Mouse (Mus musculus): ENCODE data around the gene Cyth2. TPM values are rescaled to one million over a fixed set of nuclear protein-coding genes. Genes with fewer than 3 reads are reported as not detected.

Gene Cyth2
- polyA plus RNA-seq, 1 experiment from 2014 or later, result 89.7 TPM

GRCm38 (mm10) chr7:45796950-45797349 lies 17.4 kb downstream of the Cyth2 start:
- H3K9ac ChIP-seq (ENCODE audit: low read depth, low read length), result 0 out of 2 replicates have a peak overlapping the region, but pooled peaks have one; percentile 35

GRCm38 (mm10) chr7:45794971-45795370 lies 19.4 kb downstream of the Cyth2 start:
- WGBS (ENCODE audit: insufficient replicate concordance), result 82% methylated on average over 29 of the region's 29 CpGs
- no peaks in the 10 kb centered on the region for H3K9me3 ChIP-seq (replicated peaks; ENCODE audit: control insufficient read depth, low read length)
- no peak for ATAC-seq (replicated peaks; ENCODE audit: insufficient number of reproducible peaks, low FRiP score, low TSS enrichment)
- H3K27ac ChIP-seq (ENCODE audit: low read depth, low read length), result no peak overlapping the region
- no peaks in the 10 kb centered on the region; the same call in 1 of the 2 replicates for H3K36me3 ChIP-seq (ENCODE audit: control insufficient read depth, insufficient read depth, low read length)
- peaks cover 73% of the 10 kb centered on the region for H3K27me3 ChIP-seq (ENCODE audit: control insufficient read depth, insufficient read depth, low read length)
- no peak overlapping the region for H3K9ac ChIP-seq (ENCODE audit: low read depth, low read length)
- peaks cover 8% of the 10 kb centered on the region; the same call in 1 of the 2 replicates for H3K4me1 ChIP-seq (ENCODE audit: control insufficient read depth, insufficient read depth, low read length)
- no peak overlapping the region for H3K4me2 ChIP-seq
- no peak overlapping the region for H3K4me3 ChIP-seq (ENCODE audit: low read depth, low read length)

More at GRCm38 (mm10) chr7:45796950-45797349, 17.4 kb downstream of the Cyth2 start:
- H3K4me1 ChIP-seq (ENCODE audit: control insufficient read depth, insufficient read depth, low read length), result peaks cover 16% of the 10 kb centered on the region; the same call in 1 of the 2 replicates
- H3K4me3 ChIP-seq (ENCODE audit: low read depth, low read length), result no peak overlapping the region
- no peaks in the 10 kb centered on the region; the same call in 1 of the 2 replicates for H3K36me3 ChIP-seq (ENCODE audit: control insufficient read depth, insufficient read depth, low read length)
- no peak overlapping the region for H3K4me2 ChIP-seq
- ATAC-seq (replicated peaks; ENCODE audit: insufficient number of reproducible peaks, low FRiP score, low TSS enrichment), result no peak
- peaks cover 76% of the 10 kb centered on the region for H3K27me3 ChIP-seq (ENCODE audit: control insufficient read depth, insufficient read depth, low read length)
- no peaks in the 10 kb centered on the region for H3K9me3 ChIP-seq (replicated peaks; ENCODE audit: control insufficient read depth, low read length)
- no peak overlapping the region for H3K27ac ChIP-seq (ENCODE audit: low read depth, low read length)
- WGBS (ENCODE audit: insufficient replicate concordance), result 29% methylated on average over 6 of the region's 6 CpGs

- H3K4me2 ChIP-seq, result no peak overlapping the region
- WGBS (ENCODE audit: insufficient replicate concordance), result 73% methylated on average over 29 of the region's 44 CpGs
- peaks cover 8% of the 10 kb centered on the region; the same call in 1 of the 2 replicates for H3K4me1 ChIP-seq (ENCODE audit: control insufficient read depth, insufficient read depth, low read length)
- H3K36me3 ChIP-seq (ENCODE audit: control insufficient read depth, insufficient read depth, low read length), result no peaks in the 10 kb centered on the region; the same call in 1 of the 2 replicates
- H3K9ac ChIP-seq (ENCODE audit: low read depth, low read length), result no peak overlapping the region
- no peak overlapping the region for H3K4me3 ChIP-seq (ENCODE audit: low read depth, low read length)
- no peak overlapping the region for H3K27ac ChIP-seq (ENCODE audit: low read depth, low read length)
- no peaks in the 10 kb centered on the region for H3K9me3 ChIP-seq (replicated peaks; ENCODE audit: control insufficient read depth, low read length)
- H3K27me3 ChIP-seq (ENCODE audit: control insufficient read depth, insufficient read depth, low read length), result peaks cover 69% of the 10 kb centered on the region
- ATAC-seq (replicated peaks; ENCODE audit: insufficient number of reproducible peaks, low FRiP score, low TSS enrichment), result no peak
Measured at GRCm38 (mm10) chr7:45793969-45794585, 20.3 kb downstream of the Cyth2 start.

- Histone ChIP-seq H3K9ac (ENCODE audit: low read depth, low read length) (no peak overlapping the region), H3K27ac (ENCODE audit: low read depth, low read length) (no peak overlapping the region), H3K4me1 (ENCODE audit: control insufficient read depth, insufficient read depth, low read length) (0 out of 2 replicates have a peak, but pooled peaks cover 3% of the 10 kb centered on the region), H3K36me3 (ENCODE audit: control insufficient read depth, insufficient read depth, low read length) (no peaks in the 10 kb centered on the region; the same call in 1 of the 2 replicates), H3K27me3 (ENCODE audit: control insufficient read depth, insufficient read depth, low read length) (peaks cover 61% of the 10 kb centered on the region), H3K9me3 (replicated peaks; ENCODE audit: control insufficient read depth, low read length) (no peaks in the 10 kb centered on the region), H3K4me3 (ENCODE audit: low read depth, low read length) (no peak overlapping the region), H3K4me2 (no peak overlapping the region)
- WGBS (ENCODE audit: insufficient replicate concordance), result 65% methylated on average over 24 of the region's 24 CpGs
- no peak for ATAC-seq (replicated peaks; ENCODE audit: insufficient number of reproducible peaks, low FRiP score, low TSS enrichment)
Measured at GRCm38 (mm10) chr7:45793240-45793639, 21.1 kb downstream of the Cyth2 start.

GRCm38 (mm10) chr7:45791756-45792490 lies 22.5 kb downstream of the Cyth2 start:
- Histone ChIP-seq H3K9me3 (replicated peaks; ENCODE audit: control insufficient read depth, low read length) (no peaks in the 10 kb centered on the region), H3K27me3 (ENCODE audit: control insufficient read depth, insufficient read depth, low read length) (peaks cover 56% of the 10 kb centered on the region), H3K4me3 (ENCODE audit: low read depth, low read length) (no peak overlapping the region), H3K4me2 (no peak overlapping the region), H3K4me1 (ENCODE audit: control insufficient read depth, insufficient read depth, low read length) (no peaks in the 10 kb centered on the region), H3K27ac (ENCODE audit: low read depth, low read length) (no peak overlapping the region), H3K36me3 (ENCODE audit: control insufficient read depth, insufficient read depth, low read length) (no peaks in the 10 kb centered on the region; the same call in 1 of the 2 replicates), H3K9ac (ENCODE audit: low read depth, low read length) (no peak overlapping the region)
- 62% methylated on average over 17 of the region's 17 CpGs for WGBS (ENCODE audit: insufficient replicate concordance)
- no peak for ATAC-seq (replicated peaks; ENCODE audit: insufficient number of reproducible peaks, low FRiP score, low TSS enrichment)

- ATAC-seq (replicated peaks; ENCODE audit: insufficient number of reproducible peaks, low FRiP score, low TSS enrichment), result no peak
- Histone ChIP-seq H3K27me3 (ENCODE audit: control insufficient read depth, insufficient read depth, low read length) (peaks cover 59% of the 10 kb centered on the region), H3K4me3 (ENCODE audit: low read depth, low read length) (no peak overlapping the region), H3K9ac (ENCODE audit: low read depth, low read length) (no peak overlapping the region), H3K4me2 (no peak overlapping the region), H3K27ac (ENCODE audit: low read depth, low read length) (no peak overlapping the region), H3K9me3 (replicated peaks; ENCODE audit: control insufficient read depth, low read length) (no peaks in the 10 kb centered on the region), H3K36me3 (ENCODE audit: control insufficient read depth, insufficient read depth, low read length) (no peaks in the 10 kb centered on the region; the same call in 1 of the 2 replicates), H3K4me1 (ENCODE audit: control insufficient read depth, insufficient read depth, low read length) (no peaks in the 10 kb centered on the region; the same call in 1 of the 2 replicates)
- WGBS (ENCODE audit: insufficient replicate concordance), result 54% methylated on average over 6 of the region's 6 CpGs
Measured at GRCm38 (mm10) chr7:45790721-45791120, 23.7 kb downstream of the Cyth2 start.

- peaks cover 9% of the 10 kb centered on the region; the same call in 1 of the 2 replicates for H3K4me1 ChIP-seq (ENCODE audit: control insufficient read depth, insufficient read depth, low read length)
- no peaks in the 10 kb centered on the region for H3K36me3 ChIP-seq (ENCODE audit: control insufficient read depth, insufficient read depth, low read length)
- peaks cover 51% of the 10 kb centered on the region for H3K27me3 ChIP-seq (ENCODE audit: control insufficient read depth, insufficient read depth, low read length)
- H3K9ac ChIP-seq (ENCODE audit: low read depth, low read length), result no peak overlapping the region
- WGBS (ENCODE audit: insufficient replicate concordance), result 72% methylated on average over 22 of the region's 22 CpGs
- no peak overlapping the region for H3K4me2 ChIP-seq
- ATAC-seq (replicated peaks; ENCODE audit: insufficient number of reproducible peaks, low FRiP score, low TSS enrichment), result no peak
- H3K9me3 ChIP-seq (replicated peaks; ENCODE audit: control insufficient read depth, low read length), result no peaks in the 10 kb centered on the region
- no peak overlapping the region for H3K4me3 ChIP-seq (ENCODE audit: low read depth, low read length)
- no peak overlapping the region for H3K27ac ChIP-seq (ENCODE audit: low read depth, low read length)
Measured at GRCm38 (mm10) chr7:45787642-45788041, 26.7 kb downstream of the Cyth2 start.

GRCm38 (mm10) chr7:45786661-45787413 lies 27.5 kb downstream of the Cyth2 start:
- Histone ChIP-seq H3K9me3 (replicated peaks; ENCODE audit: control insufficient read depth, low read length) (no peaks in the 10 kb centered on the region), H3K27me3 (ENCODE audit: control insufficient read depth, insufficient read depth, low read length) (peaks cover 51% of the 10 kb centered on the region), H3K36me3 (ENCODE audit: control insufficient read depth, insufficient read depth, low read length) (no peaks in the 10 kb centered on the region), H3K9ac (ENCODE audit: low read depth, low read length) (no peak overlapping the region), H3K4me2 (peak overlapping the region; percentile 77), H3K4me3 (ENCODE audit: low read depth, low read length) (peak overlapping the region; percentile 52), H3K4me1 (ENCODE audit: control insufficient read depth, insufficient read depth, low read length) (peaks cover 9% of the 10 kb centered on the region; the same call in 1 of the 2 replicates), H3K27ac (ENCODE audit: low read depth, low read length) (no peak overlapping the region)
- ATAC-seq (replicated peaks; ENCODE audit: insufficient number of reproducible peaks, low FRiP score, low TSS enrichment), result 0 out of 2 replicates have a peak, but pooled peaks have one; percentile 13
- WGBS (ENCODE audit: insufficient replicate concordance), result 6% methylated on average over 16 of the region's 17 CpGs
